Mouse (Mus musculus): Measurements from ENCODE around the gene Tomm20. TPM values are rescaled to one million over a fixed set of nuclear protein-coding genes. Genes with fewer than 3 reads are reported as not detected.

Tomm20 gene
- total RNA-seq, 2 experiments from 2014 or later = 209 to 214 TPM

GRCm38 (mm10) chr8:126973686-126974265 is 28.1 kb upstream of the Tomm20 start:
- TF ChIP-seq CTCF (conservative IDR thresholded peaks at IDR 0.05) = no peak
- Histone ChIP-seq H3K27ac (no peak overlapping the region), H3K4me3 (no peak overlapping the region)
- DNase-seq (ENCODE audit: low spot score in 2 of 2) = no peak

DNA sequence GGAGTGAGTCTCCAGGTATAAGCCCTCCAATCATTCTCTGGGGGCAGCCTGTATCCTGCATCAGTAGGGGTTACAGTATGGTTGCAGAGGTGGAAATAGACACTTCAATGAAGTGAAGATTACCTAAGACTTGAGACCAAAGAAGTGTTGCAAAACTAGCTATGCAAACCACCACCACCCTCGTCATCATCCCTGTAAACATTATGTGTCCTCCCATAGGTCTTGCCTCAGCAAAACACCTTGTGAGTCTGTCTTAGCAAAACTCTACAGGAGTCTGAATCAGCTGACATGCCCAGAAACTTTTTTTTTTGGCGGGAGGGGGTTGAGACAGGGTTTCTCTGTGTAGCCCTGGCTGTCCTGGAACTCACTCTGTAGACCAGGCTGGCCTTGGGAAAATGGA is 27.0 kb upstream of the Tomm20 start:
- no peak for DNase-seq (ENCODE audit: low spot score in 2 of 2)
- Histone ChIP-seq H3K4me3 (no peak overlapping the region), H3K27ac (no peak overlapping the region)
- TF ChIP-seq CTCF (conservative IDR thresholded peaks at IDR 0.05) = no peak

GRCm38 (mm10) chr8:126972102-126972501 is 26.5 kb upstream of the Tomm20 start:
- Histone ChIP-seq H3K27ac (no peak overlapping the region), H3K4me3 (no peak overlapping the region)
- no peak for TF ChIP-seq CTCF (conservative IDR thresholded peaks at IDR 0.05)
- DNase-seq (ENCODE audit: low spot score in 2 of 2) = no peak

- H3K27ac ChIP-seq = peak overlapping the region; percentile 84
- peak overlapping the region; percentile 96 for H3K4me3 ChIP-seq
- no peak for TF ChIP-seq CTCF (conservative IDR thresholded peaks at IDR 0.05)
- DNase-seq (ENCODE audit: low spot score in 2 of 2) = no peak
Observed at GRCm38 (mm10) chr8:126971314-126971664, 25.6 kb upstream of the Tomm20 start.

- peak; percentile 93 to 95 for DNase-seq (ENCODE audit: low spot score in 2 of 2)
- no peak for TF ChIP-seq CTCF (conservative IDR thresholded peaks at IDR 0.05)
- Histone ChIP-seq H3K27ac (peak within 1 kb of the TSS; percentile 84), H3K4me3 (peak within 1 kb of the TSS; percentile 96)
Observed at GRCm38 (mm10) chr8:126970579-126971313, 25.1 kb upstream of the Tomm20 start, which contains the start of gene Rbm34. Gene Rbm34, minus strand, starts transcription at chr8:126971071.

- Histone ChIP-seq H3K27ac (no peak overlapping the region), H3K4me3 (no peak overlapping the region)
- no peak for TF ChIP-seq CTCF (conservative IDR thresholded peaks at IDR 0.05)
- no peak for DNase-seq (ENCODE audit: low spot score in 2 of 2)
Observed at GRCm38 (mm10) chr8:126969546-126969945, 23.9 kb upstream of the Tomm20 start.

DNA sequence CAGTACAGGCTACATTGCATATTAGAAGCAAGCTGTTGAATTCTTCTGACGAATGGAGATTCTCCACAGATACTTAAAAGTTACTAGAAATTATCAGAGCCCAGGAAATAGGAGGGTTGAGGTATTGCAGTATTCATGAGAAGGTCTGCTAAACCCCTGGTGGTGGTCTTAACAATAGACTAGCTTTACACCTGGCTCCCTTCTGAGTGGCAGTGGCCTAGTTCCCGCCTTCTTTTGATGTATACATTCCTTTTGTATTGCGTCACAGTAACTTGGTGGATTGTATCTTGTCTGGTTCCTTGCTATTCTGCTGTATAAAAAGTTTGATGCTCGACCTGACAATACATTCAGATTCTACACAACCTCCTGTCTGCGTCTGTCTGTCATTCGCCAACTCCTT is 22.5 kb upstream of the Tomm20 start:
- no peak for DNase-seq (ENCODE audit: low spot score in 2 of 2)
- no peak overlapping the region for H3K27ac ChIP-seq
- no peak overlapping the region for H3K4me3 ChIP-seq
- no peak for TF ChIP-seq CTCF (conservative IDR thresholded peaks at IDR 0.05)

- Histone ChIP-seq H3K27ac (no peak overlapping the region), H3K4me3 (no peak overlapping the region)
- no peak for DNase-seq (ENCODE audit: low spot score in 2 of 2)
- no peak for TF ChIP-seq CTCF (conservative IDR thresholded peaks at IDR 0.05)
Observed at GRCm38 (mm10) chr8:126965246-126965645, 19.6 kb upstream of the Tomm20 start.

DNA sequence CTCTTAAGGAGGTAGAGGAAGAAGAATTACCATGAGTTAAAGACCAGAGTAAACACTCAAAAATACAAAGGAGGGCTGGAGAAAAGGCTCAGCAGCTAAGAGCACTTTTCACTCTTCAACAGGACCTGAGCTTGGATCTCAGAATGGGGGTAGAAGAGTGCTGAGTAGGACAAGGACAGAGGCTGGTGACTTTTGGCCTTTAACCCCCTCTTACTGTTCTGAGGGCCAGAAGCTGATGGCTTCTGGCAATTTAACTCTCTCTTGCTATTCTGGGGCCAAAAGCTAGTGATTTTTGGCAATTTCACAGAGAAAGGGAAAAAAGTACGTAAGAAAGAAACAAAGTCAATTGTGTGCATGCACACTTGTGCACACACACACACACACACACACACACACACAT is 17.2 kb upstream of the Tomm20 start:
- no peak overlapping the region for H3K27ac ChIP-seq
- no peak for TF ChIP-seq CTCF (conservative IDR thresholded peaks at IDR 0.05)
- DNase-seq (ENCODE audit: low spot score in 2 of 2) = no peak

GRCm38 (mm10) chr8:126961516-126961915 is 15.9 kb upstream of the Tomm20 start:
- TF ChIP-seq CTCF (conservative IDR thresholded peaks at IDR 0.05) = no peak
- Histone ChIP-seq H3K27ac (peak overlapping the region; percentile 59), H3K4me3 (no peak overlapping the region)
- peak; percentile 68 to 87 for DNase-seq (ENCODE audit: low spot score in 2 of 2)

More for the DNA sequence above, 17.2 kb upstream of the Tomm20 start:
- H3K4me3 ChIP-seq = no peak overlapping the region

DNA sequence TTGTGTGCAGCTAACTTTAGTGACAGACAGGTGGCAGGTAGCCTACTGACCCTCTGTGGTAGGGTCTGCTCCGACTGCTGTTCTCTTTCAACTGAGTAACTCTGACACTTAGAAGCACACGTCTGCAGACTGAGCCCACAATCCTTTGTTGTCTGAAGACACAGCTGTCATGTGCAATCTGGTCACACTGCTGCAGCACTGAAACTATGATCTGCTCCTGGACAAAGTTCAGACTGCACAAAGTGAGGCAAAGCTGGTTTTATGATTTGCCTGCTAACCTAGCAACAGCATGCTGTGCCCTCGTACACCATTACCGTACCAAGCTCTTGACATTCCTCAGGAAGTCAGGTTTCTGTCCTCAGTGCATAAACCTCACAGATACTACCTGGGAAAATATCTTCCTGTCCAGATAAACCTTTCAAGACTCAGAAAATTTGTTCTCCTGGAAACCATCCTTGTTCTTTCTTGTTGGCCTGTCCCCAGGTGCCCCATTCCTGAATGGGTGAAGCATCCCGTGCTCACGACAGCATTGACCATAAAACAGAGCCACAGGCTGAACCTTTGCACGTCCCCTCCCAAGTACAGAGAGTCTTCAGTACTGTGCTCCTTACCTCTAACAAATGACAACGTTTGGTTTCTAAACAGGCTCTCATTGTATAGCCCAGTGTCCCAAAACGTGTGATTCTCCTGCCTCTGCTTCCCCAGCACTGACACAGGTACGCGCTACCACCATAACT is 6.4 kb upstream of the Tomm20 start:
- TF ChIP-seq CTCF (conservative IDR thresholded peaks at IDR 0.05) = no peak
- Histone ChIP-seq H3K27ac (no peak overlapping the region), H3K4me3 (no peak overlapping the region)
- no peak for DNase-seq (ENCODE audit: low spot score in 2 of 2)

DNA sequence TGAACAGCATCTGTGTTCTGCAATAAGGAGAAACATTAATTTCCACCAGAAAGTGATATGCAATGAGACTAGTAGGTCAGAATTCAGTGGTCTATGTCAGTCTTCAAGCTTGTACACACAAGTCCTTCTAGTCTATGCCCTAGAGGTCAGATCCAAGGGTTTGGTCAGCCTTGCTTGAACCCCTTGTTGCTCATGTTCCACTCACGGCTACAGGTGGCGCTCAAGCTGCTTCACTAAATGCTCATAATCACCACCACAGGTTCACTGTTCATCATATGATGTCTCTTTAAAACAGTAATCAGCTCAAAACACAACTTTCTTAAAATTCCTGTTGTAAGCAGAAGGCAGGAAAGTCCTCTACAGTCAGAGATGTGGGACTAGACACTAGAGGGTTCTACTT is 3.9 kb upstream of the Tomm20 start:
- H3K4me3 ChIP-seq = no peak overlapping the region
- TF ChIP-seq CTCF (conservative IDR thresholded peaks at IDR 0.05) = peak; percentile 16; the same call in 1 of the 2 replicates
- DNase-seq (ENCODE audit: low spot score in 2 of 2) = no peak
- no peak overlapping the region for H3K27ac ChIP-seq

DNA sequence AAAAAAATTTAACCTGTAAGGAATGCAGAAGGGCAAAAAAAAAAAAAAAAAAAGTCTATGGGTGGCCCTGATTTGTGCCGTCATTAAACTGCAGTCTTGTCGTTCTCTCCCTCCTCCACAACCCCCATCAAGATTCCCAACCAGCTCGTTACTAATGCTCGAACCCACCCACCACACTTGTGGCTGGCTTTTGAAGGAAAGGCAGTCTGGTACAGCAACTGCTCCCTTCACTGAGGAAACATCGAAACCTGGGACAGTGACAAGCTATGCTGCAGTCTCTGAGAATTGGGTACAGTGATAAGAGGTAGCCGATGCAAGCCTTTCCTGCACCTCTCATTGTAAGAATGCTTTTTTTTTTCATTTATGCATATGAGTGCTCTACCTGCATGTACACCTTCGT is 800 bp upstream of the Tomm20 start:
- Histone ChIP-seq H3K27ac (peak overlapping the region; percentile 98), H3K4me3 (peak overlapping the region; percentile 85)
- no peak for TF ChIP-seq CTCF (conservative IDR thresholded peaks at IDR 0.05)
- DNase-seq (ENCODE audit: low spot score in 2 of 2) = peak; percentile 47 to 72

Measured in layer of hippocampus, adult 2 months (tissue).